Mouse (Mus musculus) MEL (cell line): ENCODE results near the gene Dnajb14. TPM values are rescaled to one million over a fixed set of nuclear protein-coding genes. Genes with fewer than 3 reads are reported as not detected.
"Not testable (repeated sequence)": the region's sequence is repeated elsewhere in the genome, so short reads cannot be mapped to it uniquely, and the experiment has no call there.

Experiments used
- DNase-seq: peaks from one replicate; pipeline ENCODE4 v3.0.0; 2011; ENCODE audit warnings: low read depth, low spot score
- H3K27ac ChIP-seq: 2 replicates; pipeline ENCODE4 v1.5.1; 2012; ENCODE audit warnings: low read depth, mild to moderate bottlenecking, control low read depth, low read length, moderate library complexity; ENCODE audit not compliant: control insufficient read depth
- H3K27me3 ChIP-seq, 2 experiments: fragments of 150-350 bp in 1 of 2; sonication (generic) in 1 of 2; 2 replicates each; pipeline ENCODE4 v1.6.1; 2012; ENCODE audit warnings: low read length in 2 of 2, mild to moderate bottlenecking in 2 of 2, improper control_type of control experiment in 1 of 2, moderate library complexity in 1 of 2; ENCODE audit not compliant: insufficient read depth in 2 of 2, control insufficient read depth in 1 of 2
- H3K36me3 ChIP-seq, 2 experiments: 2 replicates each; pipeline ENCODE4 v1.6.1; 2012 to 2014; ENCODE audit warnings: low read length in 2 of 2, improper control_type of control experiment in 1 of 2, inconsistent platforms in 1 of 2, mild to moderate bottlenecking in 1 of 2; ENCODE audit not compliant: insufficient read depth in 2 of 2, control insufficient read depth in 1 of 2
- H3K4me1 ChIP-seq, 2 experiments: fragments of 150-350 bp in 1 of 2; sonication (generic) in 1 of 2; 2 replicates each; pipeline ENCODE4 v1.6.1; 2012; ENCODE audit warnings: low read length in 2 of 2, improper control_type of control experiment in 1 of 2, mild to moderate bottlenecking in 1 of 2; ENCODE audit not compliant: insufficient read depth in 2 of 2, control insufficient read depth in 1 of 2
- H3K4me3 ChIP-seq, 2 experiments: fragments of 150-350 bp in 1 of 2; sonication (generic) in 1 of 2; 2 replicates each; pipeline ENCODE4 v1.5.1; 2012; ENCODE audit warnings: low read depth in 2 of 2, low read length in 2 of 2, mild to moderate bottlenecking in 2 of 2, moderate library complexity in 2 of 2, control low read depth in 1 of 2, improper control_type of control experiment in 1 of 2; ENCODE audit not compliant: control insufficient read depth in 1 of 2, insufficient read depth in 1 of 2
- H3K79me2 ChIP-seq: 2 replicates; pipeline ENCODE4 v1.6.1; 2012; ENCODE audit warnings: mild to moderate bottlenecking, low read length, moderate library complexity; ENCODE audit not compliant: control insufficient read depth, poor library complexity, insufficient read depth
- H3K9ac ChIP-seq: 2 replicates; pipeline ENCODE4 v1.6.1; 2012; ENCODE audit warnings: low read depth, mild to moderate bottlenecking, control low read depth, low read length, moderate library complexity; ENCODE audit not compliant: control insufficient read depth, poor library complexity, severe bottlenecking
- H3K9me3 ChIP-seq: fragments of 150-350 bp; sonication (generic); replicated peaks from 2 replicates; pipeline ENCODE4 v1.6.1; 2012; ENCODE audit warnings: mild to moderate bottlenecking, low read length, improper control_type of control experiment, moderate library complexity; ENCODE audit not compliant: insufficient read depth
- BHLHE40 ChIP-seq: IDR thresholded peaks from 2 replicates; pipeline ENCODE4 v1.6.1; 2012; ENCODE audit warnings: low read depth, mild to moderate bottlenecking, inconsistent platforms, low read length, improper control_type of control experiment, borderline replicate concordance
- CTCF ChIP-seq, 3 experiments: IDR thresholded peaks in 2 of 3; conservative IDR thresholded peaks in 1 of 3; 2 replicates each; pipeline ENCODE4 v1.5.1; 2011 to 2012; ENCODE audit warnings: low read length in 3 of 3, low read depth in 2 of 3, mild to moderate bottlenecking in 2 of 3, improper control_type of control experiment in 1 of 3, inconsistent platforms in 1 of 3, mixed read lengths in 1 of 3, moderate library complexity in 1 of 3; ENCODE audit not compliant: control insufficient read depth in 1 of 3, insufficient read depth in 1 of 3, poor library complexity in 1 of 3, severe bottlenecking in 1 of 3
- E2F4 ChIP-seq: IDR thresholded peaks from 2 replicates; pipeline ENCODE4 v1.6.1; 2011; ENCODE audit warnings: low read depth, low read length, improper control_type of control experiment, borderline replicate concordance
- ELF1 ChIP-seq: IDR thresholded peaks from 2 replicates; pipeline ENCODE4 v1.6.1; 2014; ENCODE audit warnings: low read depth, mild to moderate bottlenecking, inconsistent platforms, low read length, improper control_type of control experiment, moderate library complexity
- EP300 ChIP-seq, 2 experiments: IDR thresholded peaks; 2 replicates each; pipeline ENCODE4 v1.6.1; 2011; ENCODE audit warnings: improper control_type of control experiment in 2 of 2, low read length in 2 of 2, low read depth in 1 of 2, mild to moderate bottlenecking in 1 of 2
- ETS1 ChIP-seq: IDR thresholded peaks from 2 replicates; pipeline ENCODE4 v1.6.1; 2012; ENCODE audit warnings: low read depth, mild to moderate bottlenecking, inconsistent platforms, low read length, improper control_type of control experiment, moderate library complexity
- GABPA ChIP-seq: IDR thresholded peaks from 2 replicates; pipeline ENCODE4 v1.6.1; 2012; ENCODE audit warnings: low read depth, mild to moderate bottlenecking, inconsistent platforms, low read length, improper control_type of control experiment, moderate library complexity
- HCFC1 ChIP-seq: IDR thresholded peaks from 2 replicates; pipeline ENCODE4 v1.6.1; 2012; ENCODE audit warnings: low read depth, mild to moderate bottlenecking, inconsistent platforms, low read length, improper control_type of control experiment, moderate library complexity
- JUND ChIP-seq: IDR thresholded peaks from 2 replicates; pipeline ENCODE4 v1.6.1; 2011; ENCODE audit warnings: low read depth, mild to moderate bottlenecking, improper control_type of control experiment, low read length
- MAFK ChIP-seq: IDR thresholded peaks from 2 replicates; pipeline ENCODE4 v1.6.1; 2011; ENCODE audit warnings: low read depth, mild to moderate bottlenecking, low read length, improper control_type of control experiment, borderline replicate concordance
- MAX ChIP-seq: IDR thresholded peaks from 2 replicates; pipeline ENCODE4 v1.6.1; 2011; ENCODE audit warnings: low read length, improper control_type of control experiment
- MAZ ChIP-seq: IDR thresholded peaks from 2 replicates; pipeline ENCODE4 v1.6.1; 2012; ENCODE audit warnings: low read depth, mild to moderate bottlenecking, inconsistent platforms, low read length, improper control_type of control experiment
- MXI1 ChIP-seq: IDR thresholded peaks from 2 replicates; pipeline ENCODE4 v1.6.1; 2011; ENCODE audit warnings: mild to moderate bottlenecking, low read depth, low read length, improper control_type of control experiment
- MYB ChIP-seq: IDR thresholded peaks from 2 replicates; pipeline ENCODE4 v1.6.1; 2011; ENCODE audit warnings: mild to moderate bottlenecking, low read depth, low read length, improper control_type of control experiment
- MYC ChIP-seq: IDR thresholded peaks from 2 replicates; pipeline ENCODE4 v1.6.1; 2011; ENCODE audit warnings: low read depth, mild to moderate bottlenecking, low read length, improper control_type of control experiment, moderate library complexity
- POLR2AphosphoS5 ChIP-seq: IDR thresholded peaks from 2 replicates; pipeline ENCODE4 v1.6.1; 2012; ENCODE audit warnings: low read depth, borderline replicate concordance, mild to moderate bottlenecking, inconsistent platforms, low read length, moderate library complexity, mixed read lengths
- RAD21 ChIP-seq: IDR thresholded peaks from 2 replicates; pipeline ENCODE4 v1.6.1; 2011; ENCODE audit warnings: mild to moderate bottlenecking, low read depth, low read length, improper control_type of control experiment
- UBTF ChIP-seq: IDR thresholded peaks from 2 replicates; pipeline ENCODE4 v1.6.1; 2012; ENCODE audit warnings: low read depth, mild to moderate bottlenecking, inconsistent platforms, low read length, improper control_type of control experiment, moderate library complexity, borderline replicate concordance; ENCODE audit not compliant: insufficient read depth
- ZC3H11A ChIP-seq: IDR thresholded peaks from 2 replicates; pipeline ENCODE4 v1.6.1; 2012; ENCODE audit warnings: low read depth, mild to moderate bottlenecking, inconsistent platforms, low read length, improper control_type of control experiment
- ZNF384 ChIP-seq: IDR thresholded peaks from 2 replicates; pipeline ENCODE4 v1.6.1; 2012; ENCODE audit warnings: low read depth, mild to moderate bottlenecking, inconsistent platforms, low read length, improper control_type of control experiment
- polyA plus RNA-seq, 2 experiments: library from polyadenylated mRNA; stranded (reverse) in 1 of 2; unstranded in 1 of 2; fragments of >175 nt in 1 of 2; fragments of >200 nt in 1 of 2; gene quantifications; 2 replicates each; pipeline versions ENCODE4 v1.2.1 to v1.2.4; 2012; ENCODE audit warnings: low replicate concordance in 2 of 2, low read depth in 1 of 2; ENCODE audit not compliant: insufficient read length in 2 of 2, insufficient read depth in 1 of 2, missing spikeins in 1 of 2
- total RNA-seq: library from RNA; depleted of rRNA; stranded (reverse); fragments of 300-350 nt; gene quantifications from 2 replicates; pipeline ENCODE4 v1.2.3, GENCODE M21; 2012

The Dnajb14 gene
- total and polyA plus RNA-seq, 3 experiments: 4.2 to 6.1 TPM; not detected in 1

- TF ChIP-seq CTCF (IDR thresholded peaks at IDR 0.05 in 2 of 3, conservative IDR thresholded peaks at IDR 0.05 in 1 of 3; ENCODE audit: control insufficient read depth in 1 of 3, insufficient read depth in 1 of 3, low read depth in 2 of 3, low read length in 3 of 3, poor library complexity in 1 of 3, severe bottlenecking in 1 of 3) (no peak), E2F4 (no peak), MXI1 (peak; percentile 61; the same call in 1 of the 2 replicates), ETS1 (0 out of 2 replicates have a peak, but pooled peaks have one; percentile 8), MYC (peak; percentile 49; the same call in 1 of the 2 replicates), GABPA (no peak), EP300 (IDR thresholded peaks at IDR 0.05; ENCODE audit: low read depth in 1 of 2, low read length in 2 of 2) (peak in 1 of 2 experiments; percentile 4; a peak in 1 of 4 replicates), MAX (peak; percentile 77; the same call in 1 of the 2 replicates), JUND (no peak), MAFK (no peak)
These were observed 19.1 kb upstream of the Dnajb14 start (continued) for GRCm38 (mm10) chr3:137848354-137848753.

GRCm38 (mm10) chr3:137849697-137850096, 17.8 kb upstream of the Dnajb14 start:
- DNase-seq: no peak
- Histone ChIP-seq H3K4me3 (no peak overlapping the region), H3K27me3 (no peaks in the 10 kb centered on the region), H3K4me1 (peaks cover 2 to 10% of the 10 kb centered on the region in 2 experiments), H3K36me3 (peaks cover 0 to 10% of the 10 kb centered on the region in 2 experiments; a peak in 2 of 4 replicates), H3K9ac (no peak overlapping the region), H3K9me3 (no peaks in the 10 kb centered on the region), H3K27ac (no peak overlapping the region), H3K79me2 (no peaks in the 10 kb centered on the region)
- TF ChIP-seq BHLHE40: no peak

- Histone ChIP-seq H3K36me3 (peaks cover 0 to 9% of the 10 kb centered on the region in 2 experiments; a peak in 2 of 4 replicates), H3K9me3 (no peaks in the 10 kb centered on the region), H3K27ac (no peak overlapping the region), H3K27me3 (no peaks in the 10 kb centered on the region), H3K9ac (no peak overlapping the region), H3K79me2 (no peaks in the 10 kb centered on the region), H3K4me1 (peaks cover 2 to 10% of the 10 kb centered on the region in 2 experiments; a peak in 3 of 4 replicates), H3K4me3 (no peak overlapping the region)
- DNase-seq: no peak
- TF ChIP-seq HCFC1 (no peak), MYC (no peak), RAD21 (peak; percentile 13), MYB (no peak), ELF1 (no peak), POLR2AphosphoS5 (no peak), ZC3H11A (no peak), MAZ (no peak), UBTF (no peak), ZNF384 (no peak), CTCF (IDR thresholded peaks at IDR 0.05 in 2 of 3, conservative IDR thresholded peaks at IDR 0.05 in 1 of 3; ENCODE audit: control insufficient read depth in 1 of 3, insufficient read depth in 1 of 3, low read depth in 2 of 3, low read length in 3 of 3, poor library complexity in 1 of 3, severe bottlenecking in 1 of 3) (peak; percentile 31 to 49 (median 35); a peak in 5 of 6 replicates)
These were observed 16.3 kb upstream of the Dnajb14 start for GRCm38 (mm10) chr3:137851196-137851595.

DNA sequence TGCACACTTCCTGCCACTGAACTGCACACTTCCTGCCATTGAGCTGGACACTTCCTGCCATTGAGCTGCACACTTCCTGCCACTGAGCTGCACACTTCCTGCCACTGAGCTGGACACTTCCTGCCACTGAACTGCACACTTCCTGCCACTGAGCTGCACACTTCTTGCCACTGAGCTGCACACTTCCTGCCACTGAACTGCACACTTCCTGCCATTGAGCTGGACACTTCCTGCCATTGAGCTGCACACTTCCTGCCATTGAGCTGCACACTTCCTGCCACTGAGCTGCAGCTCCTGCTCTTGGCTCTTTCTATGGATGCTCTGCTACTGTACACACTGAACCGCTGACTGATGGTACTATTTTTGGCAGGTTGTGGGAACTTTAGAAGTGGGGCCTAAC, 14.5 kb upstream of the Dnajb14 start:
- H3K27ac ChIP-seq, H3K4me3 ChIP-seq, H3K9me3 ChIP-seq: not testable (repeated sequence)

More for the DNA sequence above, 14.5 kb upstream of the Dnajb14 start:
- H3K27me3 ChIP-seq, H3K79me2 ChIP-seq, DNase-seq, H3K36me3 ChIP-seq, H3K4me1 ChIP-seq, H3K9ac ChIP-seq: not testable (repeated sequence)
